Mouse (Mus musculus) brain, adult 2 months (tissue): ENCODE measurements around the gene Nbl1.

ENCODE experiments used
- DNase-seq: peaks from one replicate; pipeline ENCODE4 v3.0.0; 2011; ENCODE audit warnings: low read depth, low spot score

The Nbl1 gene

GRCm38 (mm10) chr4:139032521-139032920, 60.3 kb downstream of the Nbl1 start:
- DNase-seq: no peak
